Mouse (Mus musculus): ENCODE data around the gene Creb5. TPM values are rescaled to one million over a fixed set of nuclear protein-coding genes. Genes with fewer than 3 reads are reported as not detected.

Creb5 gene
- polyA plus RNA-seq, 1 experiment from 2014 or later, result 4.2 TPM

DNA sequence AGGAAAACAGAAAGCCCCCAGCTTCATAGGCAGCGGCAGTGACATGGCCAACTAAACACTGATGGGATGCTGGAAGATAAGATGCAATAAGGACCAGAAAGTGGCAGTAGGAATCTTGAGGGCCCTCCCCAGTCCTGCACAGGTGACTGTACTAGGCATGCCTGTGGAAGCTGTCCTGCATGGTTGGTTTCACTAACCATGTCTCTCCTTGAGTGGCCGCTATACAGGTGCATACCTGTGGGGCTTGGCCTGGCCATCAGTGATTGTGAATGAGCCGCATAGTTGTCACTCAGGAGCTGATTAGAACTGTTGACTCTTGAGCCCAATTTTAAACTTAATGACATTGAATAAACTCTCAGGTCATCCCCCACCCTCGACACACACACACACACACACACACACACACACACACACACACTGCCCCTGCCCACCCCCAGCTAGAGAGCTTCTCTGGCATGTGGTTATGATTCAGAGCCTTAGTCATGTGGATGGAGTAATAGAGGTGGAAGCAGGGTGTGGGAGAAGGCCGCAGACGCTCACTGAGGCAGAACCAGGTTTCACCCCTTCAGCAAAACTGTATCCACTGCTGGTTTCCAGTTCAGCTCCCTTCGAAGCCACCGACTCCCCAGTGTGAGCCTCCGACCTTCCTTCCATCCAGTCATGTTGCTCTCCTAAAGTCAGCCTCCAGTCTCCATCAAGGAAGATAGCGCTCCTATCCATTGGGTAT lies 419.7 kb downstream of the Creb5 start:
- Histone ChIP-seq H3K4me1 (replicated peaks; ENCODE audit: control insufficient read depth, insufficient read depth, low read length) (no peaks in the 10 kb centered on the region), H3K9me3 (ENCODE audit: control insufficient read depth, low read length) (no peaks in the 10 kb centered on the region), H3K36me3 (replicated peaks; ENCODE audit: control insufficient read depth, insufficient read depth) (no peaks in the 10 kb centered on the region), H3K4me3 (replicated peaks; ENCODE audit: low read length) (no peak overlapping the region), H3K9ac (no peak overlapping the region), H3K27ac (no peak overlapping the region), H3K4me2 (replicated peaks) (no peak overlapping the region), H3K27me3 (ENCODE audit: control insufficient read depth, insufficient read depth, low read length) (no peaks in the 10 kb centered on the region)
- 92% methylated on average over 10 of the region's 10 CpGs for WGBS
- ATAC-seq (ENCODE audit: low FRiP score) (no peak), DNase-seq (ENCODE audit: low spot score) (no peak)

- WGBS, result 68% methylated on average over 5 of the region's 5 CpGs
- DNase-seq (ENCODE audit: low spot score) (no peak), ATAC-seq (ENCODE audit: low FRiP score) (no peak)
Measured at GRCm38 (mm10) chr6:53707795-53708194, 420.7 kb downstream of the Creb5 start.

GRCm38 (mm10) chr6:53709694-53710442 lies 422.8 kb downstream of the Creb5 start:
- DNase-seq (ENCODE audit: low spot score) (no peak), ATAC-seq (ENCODE audit: low FRiP score) (no peak)
- Histone ChIP-seq H3K36me3 (replicated peaks; ENCODE audit: control insufficient read depth, insufficient read depth) (no peaks in the 10 kb centered on the region), H3K4me3 (replicated peaks; ENCODE audit: low read length) (no peak overlapping the region), H3K27ac (no peak overlapping the region), H3K9ac (no peak overlapping the region), H3K27me3 (ENCODE audit: control insufficient read depth, insufficient read depth, low read length) (no peaks in the 10 kb centered on the region), H3K4me1 (replicated peaks; ENCODE audit: control insufficient read depth, insufficient read depth, low read length) (no peaks in the 10 kb centered on the region), H3K4me2 (replicated peaks) (no peak overlapping the region), H3K9me3 (ENCODE audit: control insufficient read depth, low read length) (no peaks in the 10 kb centered on the region)
- 88% methylated on average over 14 of the region's 14 CpGs for WGBS

More at GRCm38 (mm10) chr6:53707795-53708194, 420.7 kb downstream of the Creb5 start:
- Histone ChIP-seq H3K9me3 (ENCODE audit: control insufficient read depth, low read length) (no peaks in the 10 kb centered on the region), H3K27me3 (ENCODE audit: control insufficient read depth, insufficient read depth, low read length) (no peaks in the 10 kb centered on the region), H3K4me1 (replicated peaks; ENCODE audit: control insufficient read depth, insufficient read depth, low read length) (no peaks in the 10 kb centered on the region), H3K4me2 (replicated peaks) (no peak overlapping the region), H3K36me3 (replicated peaks; ENCODE audit: control insufficient read depth, insufficient read depth) (no peaks in the 10 kb centered on the region), H3K4me3 (replicated peaks; ENCODE audit: low read length) (no peak overlapping the region), H3K27ac (no peak overlapping the region), H3K9ac (no peak overlapping the region)

GRCm38 (mm10) chr6:53710560-53710959 lies 423.5 kb downstream of the Creb5 start:
- Histone ChIP-seq H3K27ac (no peak overlapping the region), H3K4me2 (replicated peaks) (no peak overlapping the region), H3K9me3 (ENCODE audit: control insufficient read depth, low read length) (no peaks in the 10 kb centered on the region), H3K27me3 (ENCODE audit: control insufficient read depth, insufficient read depth, low read length) (no peaks in the 10 kb centered on the region), H3K36me3 (replicated peaks; ENCODE audit: control insufficient read depth, insufficient read depth) (no peaks in the 10 kb centered on the region), H3K4me3 (replicated peaks; ENCODE audit: low read length) (no peak overlapping the region), H3K4me1 (replicated peaks; ENCODE audit: control insufficient read depth, insufficient read depth, low read length) (no peaks in the 10 kb centered on the region), H3K9ac (no peak overlapping the region)
- 95% methylated on average over 5 of the region's 5 CpGs for WGBS
- DNase-seq (ENCODE audit: low spot score) (no peak), ATAC-seq (ENCODE audit: low FRiP score) (no peak)

DNA sequence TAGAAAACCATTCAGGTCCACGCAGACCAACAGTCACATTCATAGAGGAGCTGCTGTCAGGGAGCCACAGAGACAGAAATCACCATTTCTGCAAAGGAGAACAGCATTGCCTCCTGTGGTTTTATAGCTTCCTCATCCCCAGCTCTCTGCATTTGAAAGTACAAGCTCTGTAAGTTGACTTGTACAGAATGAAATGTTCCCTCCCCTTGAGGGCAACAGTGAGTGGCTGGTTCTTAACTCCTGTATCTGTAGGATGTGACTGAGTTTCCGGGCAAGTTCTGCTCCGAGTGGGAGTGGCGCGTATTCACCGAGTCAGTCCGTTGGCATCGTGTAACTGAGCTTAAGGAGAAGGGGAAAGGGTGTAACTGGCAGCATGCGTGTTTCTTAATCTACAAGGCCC lies 426.1 kb downstream of the Creb5 start:
- 74% methylated on average over 9 of the region's 9 CpGs for WGBS

GRCm38 (mm10) chr6:53714908-53715321 lies 427.8 kb downstream of the Creb5 start:
- H3K9me3 ChIP-seq (ENCODE audit: control insufficient read depth, low read length), result no peaks in the 10 kb centered on the region
- ATAC-seq (ENCODE audit: low FRiP score) (no peak), DNase-seq (ENCODE audit: low spot score) (no peak)
- no peak overlapping the region for H3K4me2 ChIP-seq (replicated peaks)
- H3K4me3 ChIP-seq (replicated peaks; ENCODE audit: low read length), result no peak overlapping the region
- H3K27ac ChIP-seq, result no peak overlapping the region
- WGBS, result 92% methylated on average over 9 of the region's 9 CpGs
- H3K27me3 ChIP-seq (ENCODE audit: control insufficient read depth, insufficient read depth, low read length), result no peaks in the 10 kb centered on the region
- no peak overlapping the region for H3K9ac ChIP-seq
- no peaks in the 10 kb centered on the region for H3K4me1 ChIP-seq (replicated peaks; ENCODE audit: control insufficient read depth, insufficient read depth, low read length)
- H3K36me3 ChIP-seq (replicated peaks; ENCODE audit: control insufficient read depth, insufficient read depth), result no peaks in the 10 kb centered on the region

More for the DNA sequence above, 426.1 kb downstream of the Creb5 start:
- H3K36me3 ChIP-seq (replicated peaks; ENCODE audit: control insufficient read depth, insufficient read depth), result no peaks in the 10 kb centered on the region
- H3K27me3 ChIP-seq (ENCODE audit: control insufficient read depth, insufficient read depth, low read length), result no peaks in the 10 kb centered on the region
- H3K9me3 ChIP-seq (ENCODE audit: control insufficient read depth, low read length), result no peaks in the 10 kb centered on the region
- H3K27ac ChIP-seq, result no peak overlapping the region
- DNase-seq (ENCODE audit: low spot score), result no peak
- H3K4me1 ChIP-seq (replicated peaks; ENCODE audit: control insufficient read depth, insufficient read depth, low read length), result no peaks in the 10 kb centered on the region
- no peak overlapping the region for H3K9ac ChIP-seq
- H3K4me2 ChIP-seq (replicated peaks), result no peak overlapping the region
- no peak overlapping the region for H3K4me3 ChIP-seq (replicated peaks; ENCODE audit: low read length)
- no peak for ATAC-seq (ENCODE audit: low FRiP score)

GRCm38 (mm10) chr6:53716013-53716412 lies 428.9 kb downstream of the Creb5 start:
- Histone ChIP-seq H3K9ac (no peak overlapping the region), H3K4me1 (replicated peaks; ENCODE audit: control insufficient read depth, insufficient read depth, low read length) (no peaks in the 10 kb centered on the region), H3K9me3 (ENCODE audit: control insufficient read depth, low read length) (no peaks in the 10 kb centered on the region), H3K36me3 (replicated peaks; ENCODE audit: control insufficient read depth, insufficient read depth) (no peaks in the 10 kb centered on the region), H3K27me3 (ENCODE audit: control insufficient read depth, insufficient read depth, low read length) (no peaks in the 10 kb centered on the region), H3K27ac (no peak overlapping the region), H3K4me3 (replicated peaks; ENCODE audit: low read length) (no peak overlapping the region), H3K4me2 (replicated peaks) (no peak overlapping the region)
- ATAC-seq (ENCODE audit: low FRiP score) (no peak), DNase-seq (ENCODE audit: low spot score) (no peak)
- 92% methylated on average over 9 of the region's 9 CpGs for WGBS

GRCm38 (mm10) chr6:53720009-53720408 lies 432.9 kb downstream of the Creb5 start:
- Histone ChIP-seq H3K9ac (no peak overlapping the region), H3K36me3 (replicated peaks; ENCODE audit: control insufficient read depth, insufficient read depth) (no peaks in the 10 kb centered on the region), H3K9me3 (ENCODE audit: control insufficient read depth, low read length) (no peaks in the 10 kb centered on the region), H3K27me3 (ENCODE audit: control insufficient read depth, insufficient read depth, low read length) (no peaks in the 10 kb centered on the region), H3K4me1 (replicated peaks; ENCODE audit: control insufficient read depth, insufficient read depth, low read length) (no peaks in the 10 kb centered on the region), H3K4me2 (replicated peaks) (no peak overlapping the region), H3K4me3 (replicated peaks; ENCODE audit: low read length) (no peak overlapping the region), H3K27ac (no peak overlapping the region)
- DNase-seq (ENCODE audit: low spot score) (no peak), ATAC-seq (ENCODE audit: low FRiP score) (no peak)
- WGBS, result 90% methylated on average over 3 of the region's 3 CpGs

DNA sequence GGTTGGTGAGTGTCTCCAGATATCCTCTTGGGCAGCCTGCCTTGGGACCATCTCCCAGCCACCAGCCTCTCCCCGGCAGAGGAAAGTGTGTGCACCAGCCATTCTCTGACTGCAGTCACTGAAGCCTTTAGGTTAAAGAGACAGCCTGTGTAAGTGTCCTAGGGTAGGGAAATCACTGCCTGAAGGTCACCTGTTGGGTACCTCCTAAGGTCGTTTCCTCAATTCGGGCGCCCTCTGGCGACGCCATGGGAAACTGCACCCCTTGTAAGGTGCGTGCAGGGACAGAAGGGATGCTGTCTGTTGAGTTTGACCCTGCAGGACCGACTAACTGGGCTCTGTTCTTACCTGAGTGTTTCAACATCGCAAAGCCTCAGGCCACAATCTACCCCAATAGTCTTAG lies 434.5 kb downstream of the Creb5 start:
- WGBS, result 15% methylated on average over 9 of the region's 9 CpGs
- Histone ChIP-seq H3K27me3 (ENCODE audit: control insufficient read depth, insufficient read depth, low read length) (no peaks in the 10 kb centered on the region), H3K4me1 (replicated peaks; ENCODE audit: control insufficient read depth, insufficient read depth, low read length) (no peaks in the 10 kb centered on the region), H3K36me3 (replicated peaks; ENCODE audit: control insufficient read depth, insufficient read depth) (no peaks in the 10 kb centered on the region), H3K27ac (no peak overlapping the region), H3K9me3 (ENCODE audit: control insufficient read depth, low read length) (no peaks in the 10 kb centered on the region), H3K4me2 (replicated peaks) (no peak overlapping the region), H3K4me3 (replicated peaks; ENCODE audit: low read length) (no peak overlapping the region), H3K9ac (no peak overlapping the region)
- no peak for ATAC-seq (ENCODE audit: low FRiP score)
- peak; percentile 83 for DNase-seq (ENCODE audit: low spot score)

Data from hindbrain, embryonic 14.5 days (tissue).